Mouse (Mus musculus) thymus, adult 2 months (tissue): ENCODE data around the gene Trio.

Source experiments
- CTCF ChIP-seq: fragments of 200-500 bp; IDR thresholded peaks from 2 replicates; pipeline ENCODE4 v1.5.1; 2012; ENCODE audit warnings: mild to moderate bottlenecking, control low read depth, low read length, moderate library complexity, borderline replicate concordance; ENCODE audit not compliant: control insufficient read depth, poor library complexity, insufficient read depth; ENCODE audit errors: extremely low read depth
- POLR2A ChIP-seq: fragments of 200-500 bp; IDR thresholded peaks from 2 replicates; pipeline ENCODE4 v1.6.1; 2012; ENCODE audit warnings: mild to moderate bottlenecking, low read length, control low read depth, moderate library complexity; ENCODE audit not compliant: control insufficient read depth, poor library complexity, insufficient read depth; ENCODE audit errors: extremely low read depth

DNA sequence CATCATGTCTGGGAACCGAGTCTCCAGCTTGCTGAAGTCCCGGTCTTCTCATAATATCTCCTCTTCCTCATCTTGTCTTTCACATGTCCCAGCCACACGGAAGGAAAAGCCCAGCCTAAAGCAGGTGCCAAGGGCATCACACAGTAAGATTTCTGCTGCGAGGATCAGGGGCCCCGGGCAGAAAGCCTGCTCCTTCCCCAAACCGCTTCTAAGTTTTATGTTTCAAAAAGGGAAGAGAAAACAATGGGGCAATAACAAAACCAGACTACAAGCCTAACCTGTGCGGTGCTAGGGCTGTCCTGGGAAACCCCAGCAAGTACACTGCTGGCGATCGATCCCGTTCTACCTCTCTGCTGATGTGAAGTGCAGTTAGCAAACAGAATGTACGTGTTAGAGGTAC, 162.7 kb downstream of the Trio start:
- TF ChIP-seq CTCF: no peak
- no peak for TF ChIP-seq POLR2A
